7 mouse cellular contexts compared by ENCODE assay signal in the genomic region with DNA sequence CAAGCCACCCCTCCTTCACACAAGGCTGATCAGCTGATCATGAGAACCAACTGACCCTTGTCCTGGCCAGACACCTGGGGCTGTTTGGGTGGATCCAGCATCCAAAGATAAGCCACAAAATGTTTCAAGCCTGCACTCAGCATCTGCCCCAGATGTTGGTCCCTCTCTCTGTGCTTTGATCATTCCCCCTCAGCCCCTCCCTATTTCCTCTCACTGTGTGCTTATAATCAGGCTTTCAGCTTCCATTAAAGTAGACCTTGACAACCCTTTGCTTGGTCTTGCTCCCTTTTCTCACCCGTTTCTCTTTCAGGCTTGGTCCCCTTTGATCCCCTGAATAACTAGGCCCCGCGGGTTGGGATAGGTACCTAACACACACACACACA. TPM values are rescaled to one million over a fixed set of nuclear protein-coding genes. Genes with fewer than 3 reads are reported as not detected.
DNase-seq lines count a peak whose midpoint lies in the region; ATAC-seq and TF ChIP-seq lines count a peak whose summit lies in the region.
"Not testable (repeated sequence)": the region's sequence is repeated elsewhere in the genome, so short reads cannot be mapped to it uniquely, and the experiment has no call there.

No protein-coding gene starts in this region.

- H3K4me3 ChIP-seq in G1E (ENCODE audit: low read depth, low read length): peak overlapping the region; percentile 33; the same call in 1 of the 2 replicates
- not testable (repeated sequence) for H3K4me3 ChIP-seq in liver, embryonic 11.5 days (ENCODE audit: low read depth, low read length); liver, embryonic 14.5 days (ENCODE audit: insufficient read depth in 1 of 2, low read depth in 2 of 2, low read length in 2 of 2)

- DNase-seq in G1E (ENCODE audit: low spot score); liver, embryonic 11.5 days (ENCODE audit: low spot score); liver, embryonic 14.5 days (ENCODE audit: low read depth in 3 of 3, low spot score in 3 of 3): not testable (repeated sequence)
- DNase-seq in induced T-regulatory cell, adult 2 months (ENCODE audit: low read depth): peak; percentile 58
- DNase-seq in naive thymus-derived CD4-positive, alpha-beta T cell, adult 2 months (ENCODE audit: low read depth): peak; percentile 66
- DNase-seq in thymus, postnatal 0 days (ENCODE audit: low spot score): peak; percentile 40
- DNase-seq in thymus, postnatal 36 days: peak; percentile 49 to 57

- 85% methylated on average over 3 of the region's 3 CpGs for WGBS in liver, embryonic 11.5 days
- 79% methylated on average over 3 of the region's 3 CpGs for whole genome bisulfite sequencing in liver, embryonic 14.5 days (ENCODE audit: insufficient replicate concordance)

- not testable (repeated sequence) for H3K36me3 ChIP-seq in G1E (replicated peaks); liver, embryonic 11.5 days (ENCODE audit: control insufficient read depth, insufficient read depth, low read length); liver, embryonic 14.5 days (replicated peaks; ENCODE audit: control insufficient read depth, insufficient read depth, low read depth)

- H3K9ac ChIP-seq in liver, embryonic 11.5 days (ENCODE audit: low read depth, low read length): peak overlapping the region; percentile 20; the same call in 1 of the 2 replicates
- peak overlapping the region; percentile 24 for H3K9ac ChIP-seq in liver, embryonic 14.5 days (replicated peaks)

- TF ChIP-seq CTCF in G1E (IDR thresholded peaks at IDR 0.05; ENCODE audit: low read depth, low read length); liver, embryonic 14.5 days (IDR thresholded peaks at IDR 0.05; ENCODE audit: low read depth): not testable (repeated sequence)

- TF ChIP-seq EP300 in liver, embryonic 14.5 days (IDR thresholded peaks at IDR 0.05; ENCODE audit: low read depth): not testable (repeated sequence)

- not testable (repeated sequence) for H3K9me3 ChIP-seq in G1E (replicated peaks); liver, embryonic 11.5 days (ENCODE audit: control insufficient read depth, low read length); liver, embryonic 14.5 days (ENCODE audit: control insufficient read depth, low read length)

- not testable (repeated sequence) for ATAC-seq in G1E (ENCODE audit: extremely low read depth, insufficient number of reproducible peaks, low FRiP score, poor library complexity, severe bottlenecking); liver, embryonic 11.5 days (replicated peaks; ENCODE audit: low FRiP score); liver, embryonic 14.5 days (ENCODE audit: insufficient read depth)

- H3K27me3 ChIP-seq in G1E (ENCODE audit: insufficient read depth, low read length); liver, embryonic 11.5 days (replicated peaks; ENCODE audit: control insufficient read depth, insufficient read depth, low read length); liver, embryonic 14.5 days (ENCODE audit: control insufficient read depth, insufficient read depth, low read length): not testable (repeated sequence)

- H3K27ac ChIP-seq in liver, embryonic 11.5 days (ENCODE audit: low read depth, low read length): not testable (repeated sequence)
- peak overlapping the region; percentile 65 for H3K27ac ChIP-seq in liver, embryonic 14.5 days

- H3K4me1 ChIP-seq in G1E (ENCODE audit: insufficient read depth, low read depth, low read length): peaks cover 93% of the 10 kb centered on the region
- peaks cover 39% of the 10 kb centered on the region for H3K4me1 ChIP-seq in liver, embryonic 11.5 days (replicated peaks; ENCODE audit: control insufficient read depth, insufficient read depth, low read length)
- peaks cover 40 to 50% of the 10 kb centered on the region in 2 experiments for H3K4me1 ChIP-seq in liver, embryonic 14.5 days (replicated peaks; ENCODE audit: control insufficient read depth in 2 of 2, insufficient read depth in 2 of 2, low read length in 1 of 2)

- H3K4me2 ChIP-seq in liver, embryonic 11.5 days: peak overlapping the region; percentile 29; the same call in 1 of the 2 replicates
- peak overlapping the region; percentile 51 for H3K4me2 ChIP-seq in liver, embryonic 14.5 days (ENCODE audit: low read depth)

RNA-seq across cellular contexts. Expression of a gene that starts 58.4 kb away (rescaled TPM):
- total RNA-seq in G1E (2014; fragmentation: Nextera tagmentation): 217 and 257 TPM in 2 replicates
- total RNA-seq in G1E (2017): 83.7 and 125 TPM in 2 replicates
- polyA plus RNA-seq in G1E (2012): 57.8 and 76.7 TPM in 2 replicates
- polyA plus RNA-seq in liver, embryonic 11.5 days (2014; fragmentation: Nextera tagmentation; extraction: Ambion mirVana): 30.9 and 34.5 TPM in 2 replicates
- polyA plus RNA-seq in liver, embryonic 14.5 days (2012; rRNA removed): 12.0 and 13.1 TPM in 2 replicates
- polyA plus RNA-seq in liver, embryonic 14.5 days (2014; fragmentation: Nextera tagmentation; extraction: Ambion mirVana): 14.8 and 17.4 TPM in 2 replicates
- 52.6 and 64.2 TPM in 2 replicates for polyA plus RNA-seq in thymus, postnatal 0 days (2015; fragmentation: Nextera tagmentation; extraction: Ambion mirVana)
